Mouse (Mus musculus) MEL (cell line): ENCODE measurements around the gene Nudt19.

Experiments used
- BHLHE40 ChIP-seq: IDR thresholded peaks from 2 replicates; pipeline ENCODE4 v1.6.1; 2012; ENCODE audit warnings: low read depth, mild to moderate bottlenecking, inconsistent platforms, low read length, improper control_type of control experiment, borderline replicate concordance
- CTCF ChIP-seq, 3 experiments: IDR thresholded peaks in 2 of 3; conservative IDR thresholded peaks in 1 of 3; 2 replicates each; pipeline ENCODE4 v1.5.1; 2011 to 2012; ENCODE audit warnings: low read length in 3 of 3, low read depth in 2 of 3, mild to moderate bottlenecking in 2 of 3, improper control_type of control experiment in 1 of 3, inconsistent platforms in 1 of 3, mixed read lengths in 1 of 3, moderate library complexity in 1 of 3; ENCODE audit not compliant: control insufficient read depth in 1 of 3, insufficient read depth in 1 of 3, poor library complexity in 1 of 3, severe bottlenecking in 1 of 3
- EP300 ChIP-seq, 2 experiments: IDR thresholded peaks; 2 replicates each; pipeline ENCODE4 v1.6.1; 2011; ENCODE audit warnings: improper control_type of control experiment in 2 of 2, low read length in 2 of 2, low read depth in 1 of 2, mild to moderate bottlenecking in 1 of 2
- ETS1 ChIP-seq: IDR thresholded peaks from 2 replicates; pipeline ENCODE4 v1.6.1; 2012; ENCODE audit warnings: low read depth, mild to moderate bottlenecking, inconsistent platforms, low read length, improper control_type of control experiment, moderate library complexity
- HCFC1 ChIP-seq: IDR thresholded peaks from 2 replicates; pipeline ENCODE4 v1.6.1; 2012; ENCODE audit warnings: low read depth, mild to moderate bottlenecking, inconsistent platforms, low read length, improper control_type of control experiment, moderate library complexity
- MAFK ChIP-seq: IDR thresholded peaks from 2 replicates; pipeline ENCODE4 v1.6.1; 2011; ENCODE audit warnings: low read depth, mild to moderate bottlenecking, low read length, improper control_type of control experiment, borderline replicate concordance
- MAX ChIP-seq: IDR thresholded peaks from 2 replicates; pipeline ENCODE4 v1.6.1; 2011; ENCODE audit warnings: low read length, improper control_type of control experiment
- MAZ ChIP-seq: IDR thresholded peaks from 2 replicates; pipeline ENCODE4 v1.6.1; 2012; ENCODE audit warnings: low read depth, mild to moderate bottlenecking, inconsistent platforms, low read length, improper control_type of control experiment
- MYB ChIP-seq: IDR thresholded peaks from 2 replicates; pipeline ENCODE4 v1.6.1; 2011; ENCODE audit warnings: mild to moderate bottlenecking, low read depth, low read length, improper control_type of control experiment
- POLR2A ChIP-seq, 2 experiments: IDR thresholded peaks; 2 replicates each; pipeline ENCODE4 v1.6.1; 2011 to 2012; ENCODE audit warnings: low read length in 2 of 2, mild to moderate bottlenecking in 2 of 2, control low read depth in 1 of 2, improper control_type of control experiment in 1 of 2, low read depth in 1 of 2, moderate library complexity in 1 of 2; ENCODE audit not compliant: control insufficient read depth in 1 of 2, insufficient read depth in 1 of 2, poor library complexity in 1 of 2
- POLR2AphosphoS2 ChIP-seq: IDR thresholded peaks from 2 replicates; pipeline ENCODE4 v1.6.1; 2011; ENCODE audit warnings: low read length, improper control_type of control experiment
- RCOR1 ChIP-seq: IDR thresholded peaks from 2 replicates; pipeline ENCODE4 v1.6.1; 2012; ENCODE audit warnings: low read depth, mild to moderate bottlenecking, inconsistent platforms, low read length, improper control_type of control experiment

DNA sequence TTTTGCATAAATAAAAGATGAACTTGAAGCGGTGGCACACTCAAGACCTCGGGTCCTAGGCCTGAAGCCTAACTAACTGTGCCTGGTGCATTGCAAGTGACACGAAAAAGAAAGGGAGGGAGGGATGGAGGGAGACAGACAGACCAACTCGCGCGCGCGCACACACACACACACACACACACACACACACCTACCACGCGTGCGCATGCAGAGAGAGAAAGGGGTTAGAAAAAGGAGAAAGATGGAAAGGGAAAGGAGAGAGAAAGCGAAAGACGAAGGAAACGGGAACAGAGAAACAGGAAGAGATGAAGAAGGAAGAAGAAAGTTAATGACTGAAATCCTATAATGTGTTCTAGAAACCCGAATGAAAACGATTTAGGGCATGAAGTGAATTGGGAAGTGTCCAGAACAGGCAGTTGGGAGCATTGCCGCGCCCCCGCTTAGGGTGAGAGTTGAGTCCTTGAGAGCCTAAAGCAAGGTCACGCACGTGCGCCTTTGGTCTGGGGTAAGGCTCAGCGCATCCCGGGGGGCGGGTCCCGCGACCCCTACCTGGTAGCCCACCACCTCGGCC is 1.4 kb downstream of the Nudt19 start:
- TF ChIP-seq ETS1 (no peak), RCOR1 (no peak), MAFK (no peak), CTCF (IDR thresholded peaks at IDR 0.05 in 2 of 3, conservative IDR thresholded peaks at IDR 0.05 in 1 of 3; ENCODE audit: control insufficient read depth in 1 of 3, insufficient read depth in 1 of 3, low read depth in 2 of 3, low read length in 3 of 3, poor library complexity in 1 of 3, severe bottlenecking in 1 of 3) (no peak), HCFC1 (0 out of 2 replicates have a peak, but pooled peaks have one; percentile 14), EP300 (IDR thresholded peaks at IDR 0.05; ENCODE audit: low read depth in 1 of 2, low read length in 2 of 2) (0 out of 4 replicates have a peak, but pooled peaks of 1 of the 2 experiments have one; percentile 6), POLR2A (IDR thresholded peaks at IDR 0.05; ENCODE audit: control insufficient read depth in 1 of 2, insufficient read depth in 1 of 2, low read depth in 1 of 2, low read length in 2 of 2, poor library complexity in 1 of 2) (no peak), POLR2AphosphoS2 (no peak), MYB (no peak), BHLHE40 (peak; percentile 54), MAX (peak; percentile 79; the same call in 1 of the 2 replicates), MAZ (no peak)
